Mouse (Mus musculus): ENCODE results near the gene Arfgef3. TPM values are rescaled to one million over a fixed set of nuclear protein-coding genes. Genes with fewer than 3 reads are reported as not detected.
A peak's percentile ranks its signal among the peaks of the same experiment; 100 is the strongest.

Gene Arfgef3
- 100 to 1,000 TPM; 104 to 105 TPM for total RNA-seq (2021)

DNA sequence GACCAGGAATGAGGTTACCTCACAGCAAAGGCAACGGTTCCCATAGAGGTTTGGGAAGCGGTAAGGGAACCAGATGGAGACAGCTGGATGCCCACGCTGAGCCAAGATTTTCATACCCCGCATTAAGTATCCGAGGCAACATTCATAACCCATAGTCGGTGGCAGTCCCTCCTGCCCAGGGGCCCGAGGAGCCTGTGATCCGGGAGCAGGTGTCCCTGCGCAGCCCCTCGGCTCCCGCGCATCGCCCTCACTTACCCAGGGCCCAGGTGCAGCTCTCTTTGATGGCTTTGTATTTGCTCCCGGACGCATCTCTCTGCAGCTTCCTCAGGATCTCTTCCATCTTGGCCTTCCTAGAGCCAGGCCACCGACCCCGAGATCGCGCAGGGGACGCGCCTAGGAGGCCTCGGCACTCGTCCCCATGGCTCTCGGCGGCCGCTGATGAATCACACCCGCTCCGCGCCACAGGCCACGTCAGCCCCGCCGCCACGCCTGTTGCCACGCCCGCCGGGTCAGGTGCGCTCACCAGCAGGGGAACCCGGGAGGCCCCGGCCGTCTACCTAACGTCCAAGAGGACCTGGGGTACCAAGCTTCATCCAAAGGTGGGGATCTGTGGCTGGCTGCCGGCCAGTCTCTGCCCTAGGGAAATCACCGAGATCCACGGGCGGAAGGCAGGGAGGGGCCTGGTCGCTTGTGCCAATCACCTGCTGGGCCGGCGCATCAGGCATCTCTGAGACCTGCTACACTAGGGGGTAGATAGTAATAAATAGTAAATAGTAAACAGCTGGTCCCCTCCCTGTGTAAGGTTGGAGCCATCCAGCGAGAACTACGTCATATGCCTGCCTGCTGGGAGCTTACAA is at the start of gene Arfgef3:
Gene Arfgef3 (minus strand): TSS at position 664 of the 857 bp plus-strand sequence.
- peak; percentile 85 to 90 for DNase-seq (ENCODE audit: low spot score in 2 of 2)
- intact Hi-C loops (cut with DNase I), result loop anchor here (2.0 to 5.0 kb wide), 2 partner anchors 117 to 141 kb away; no protein-coding TSS in a partner anchor

DNA sequence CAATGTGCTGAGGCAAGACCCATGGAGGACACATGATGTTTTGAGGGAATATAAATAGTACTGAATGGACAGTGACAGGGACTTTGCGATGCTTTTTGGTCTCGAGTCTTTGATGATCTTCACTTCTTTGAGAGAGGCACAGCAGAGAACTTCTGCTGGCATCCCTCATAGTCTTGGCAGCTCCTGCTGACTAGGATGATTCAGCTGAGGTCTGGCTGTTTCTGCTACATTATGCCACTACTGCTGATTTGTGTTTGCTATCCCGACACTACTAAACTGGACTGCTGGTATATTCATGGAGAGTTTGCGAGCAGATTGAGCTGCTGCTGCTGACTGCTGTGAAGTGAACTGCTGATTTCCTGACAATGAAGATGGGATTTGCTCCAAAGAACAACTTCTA is 46.3 kb upstream of the Arfgef3 start:
- intact Hi-C loops (cut with DNase I), result no loop called here
- DNase-seq (ENCODE audit: low spot score in 2 of 2), result peak in 1 of 2 experiments; percentile 68

DNA sequence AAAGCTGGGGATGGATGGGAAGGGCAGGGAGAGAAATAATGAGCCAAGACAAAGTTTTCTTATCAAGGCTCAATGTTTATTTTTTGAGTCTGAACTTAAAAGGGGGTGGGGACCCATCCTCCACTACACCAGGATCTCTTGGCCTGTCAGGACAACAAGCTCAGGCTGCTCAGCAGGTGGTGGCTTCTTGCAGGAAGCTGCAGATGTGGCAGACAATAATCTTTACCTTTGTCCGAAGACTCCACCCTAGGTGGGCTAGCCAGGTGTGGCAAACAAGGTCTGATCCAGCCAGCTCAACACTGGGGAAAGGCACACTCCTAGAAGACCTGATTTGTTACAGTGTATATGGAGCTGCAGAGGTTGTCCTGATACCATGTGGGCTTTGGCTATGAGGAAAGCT is 44.9 kb upstream of the Arfgef3 start:
- intact Hi-C loops (cut with DNase I), result no loop called here
- DNase-seq (ENCODE audit: low spot score in 2 of 2), result no peak

DNA sequence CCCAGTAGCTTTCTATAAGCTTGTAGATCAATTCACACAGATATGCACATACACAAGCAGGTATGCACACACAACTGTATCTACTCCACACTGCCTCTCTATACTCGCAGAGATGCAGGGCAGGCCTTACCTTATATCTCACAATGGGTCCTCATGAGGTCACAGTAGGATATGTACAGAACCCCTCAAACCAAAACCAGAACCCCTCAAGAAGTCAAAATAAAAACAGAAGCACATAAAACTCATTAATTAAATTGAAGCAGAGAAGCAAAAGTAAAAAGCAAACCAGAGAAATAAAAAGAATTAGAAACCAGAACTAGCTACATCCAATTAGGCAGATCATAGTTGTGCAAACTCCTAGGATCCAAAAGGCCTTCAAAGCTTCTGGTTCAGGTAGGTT is 42.9 kb upstream of the Arfgef3 start, which contains the start of gene Gm4922:
Gene Gm4922 (minus strand): TSS at position 101 of the 400 bp plus-strand sequence.
- no peak for DNase-seq (ENCODE audit: low spot score in 2 of 2)
- intact Hi-C loops (cut with DNase I), result no loop called here

DNA sequence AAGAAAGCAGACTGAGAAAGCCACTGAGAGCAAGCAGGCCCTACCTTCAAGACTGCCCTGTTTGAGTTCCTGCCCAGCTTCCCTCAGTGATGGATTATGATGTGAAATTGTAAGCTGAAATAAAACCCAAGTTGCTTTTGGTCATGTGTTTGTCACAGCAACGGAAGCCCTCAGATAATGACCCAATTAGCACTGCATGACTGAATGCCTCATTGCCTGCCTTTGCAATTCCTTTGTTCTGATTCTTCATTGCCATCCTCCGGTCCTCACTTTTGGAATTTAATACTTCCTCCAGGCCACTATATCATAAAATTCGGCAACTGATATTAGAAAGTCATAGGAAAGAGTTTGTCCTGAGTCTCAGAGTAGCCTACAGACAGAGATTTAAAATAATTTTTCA is 33.8 kb upstream of the Arfgef3 start:
- intact Hi-C loops (cut with DNase I), result no loop called here
- DNase-seq (ENCODE audit: low spot score in 2 of 2), result no peak

DNA sequence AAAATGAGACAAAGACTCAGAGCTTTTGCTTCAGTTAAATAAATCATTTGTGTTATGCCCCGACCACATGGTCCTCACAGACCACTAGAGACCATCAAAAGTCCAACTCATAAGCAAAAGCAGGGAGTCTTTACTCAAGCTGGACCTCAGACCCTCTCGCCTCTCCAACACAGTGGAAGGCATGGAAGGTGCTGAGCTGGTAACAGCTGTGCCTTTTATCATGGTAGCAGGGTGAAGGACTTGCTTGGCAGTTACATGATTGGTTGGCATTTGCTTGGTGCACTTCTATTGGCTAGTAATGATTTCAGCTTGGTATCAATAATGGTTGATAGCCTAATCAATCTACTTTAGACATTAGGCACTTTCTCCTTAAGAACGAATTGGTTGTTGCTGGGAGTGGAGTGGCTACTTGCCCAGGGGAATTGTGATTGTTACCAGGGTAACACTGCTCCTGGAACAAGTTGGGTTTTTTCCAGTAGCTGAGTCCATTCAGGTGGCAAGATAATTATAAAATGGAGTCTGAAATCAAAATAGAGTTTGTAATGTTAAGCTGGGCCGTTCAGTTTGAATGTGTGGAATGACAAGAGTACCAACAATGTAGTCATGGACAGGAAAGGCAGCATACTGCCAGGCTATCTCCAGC is 28.9 kb upstream of the Arfgef3 start:
- intact Hi-C loops (cut with DNase I), result no loop called here
- no peak for DNase-seq (ENCODE audit: low spot score in 2 of 2)

DNA sequence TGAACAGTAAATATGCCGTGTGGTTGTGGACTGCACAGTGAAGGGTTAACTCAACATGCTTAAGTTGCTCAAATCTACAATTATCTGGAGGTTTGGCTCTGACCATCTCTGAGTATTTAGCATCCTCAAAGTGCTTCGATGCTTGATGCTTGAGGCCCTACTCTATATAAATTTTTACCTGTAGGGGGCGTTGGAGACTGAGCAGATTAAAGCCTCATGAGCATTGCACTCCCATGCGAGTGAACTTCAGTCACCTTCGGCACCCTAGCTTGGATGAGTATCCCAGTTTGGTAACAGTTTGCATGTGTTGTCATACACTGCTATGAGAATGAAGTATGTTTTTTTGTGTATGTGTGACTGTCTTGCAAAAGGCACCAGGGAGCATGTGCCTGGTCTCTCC is 26.2 kb upstream of the Arfgef3 start:
- intact Hi-C loops (cut with DNase I), result loop anchor here (10.0 kb wide), 1 partner anchor 135 kb away; no protein-coding TSS in a partner anchor
- no peak for DNase-seq (ENCODE audit: low spot score in 2 of 2)

DNA sequence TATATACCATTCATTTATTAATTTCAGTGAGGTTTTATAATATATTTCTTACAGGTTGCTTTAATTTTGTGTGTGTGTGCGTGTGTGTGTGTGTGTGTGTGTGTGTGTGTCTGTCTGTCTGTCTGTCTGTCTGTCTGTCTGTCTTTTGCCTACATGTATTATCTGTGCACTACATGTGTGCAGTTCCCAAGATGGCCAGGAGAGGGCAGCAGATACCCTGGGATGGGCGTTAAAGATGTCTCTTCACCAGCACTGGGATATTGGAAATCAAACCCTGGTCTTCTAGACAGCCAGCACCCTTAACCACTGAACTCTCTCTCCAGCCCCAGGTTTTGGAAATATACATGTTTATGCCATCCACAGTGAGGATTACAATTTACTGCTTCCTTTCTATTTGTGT is 16.5 kb upstream of the Arfgef3 start:
- intact Hi-C loops (cut with DNase I), result loop anchor here (5.0 to 10.0 kb wide), 2 partner anchors 82 to 145 kb away; no protein-coding TSS in a partner anchor

DNA sequence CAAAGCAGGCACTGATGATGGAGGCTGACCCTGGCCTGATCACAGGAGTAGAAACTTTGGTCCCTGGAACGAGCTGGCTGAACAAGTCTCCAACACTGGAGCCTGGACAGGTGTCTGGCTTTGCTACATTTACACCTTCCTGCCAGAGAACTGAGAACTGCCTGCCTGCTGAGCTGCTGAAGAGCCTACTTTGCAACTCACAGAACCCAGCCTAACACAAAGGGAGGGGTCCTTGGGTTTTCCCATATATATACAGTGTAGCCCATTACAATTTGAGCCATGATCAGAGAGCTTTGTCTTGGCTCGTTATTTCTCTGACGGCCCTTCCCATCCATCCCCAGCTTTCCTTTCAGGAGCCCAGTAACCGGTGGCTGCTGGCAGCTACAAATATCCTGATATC is 6.3 kb upstream of the Arfgef3 start:
- no peak for DNase-seq (ENCODE audit: low spot score in 2 of 2)
- intact Hi-C loops (cut with DNase I), result no loop called here

More for the DNA sequence above, 16.5 kb upstream of the Arfgef3 start:
- DNase-seq (ENCODE audit: low spot score in 2 of 2), result no peak

DNA sequence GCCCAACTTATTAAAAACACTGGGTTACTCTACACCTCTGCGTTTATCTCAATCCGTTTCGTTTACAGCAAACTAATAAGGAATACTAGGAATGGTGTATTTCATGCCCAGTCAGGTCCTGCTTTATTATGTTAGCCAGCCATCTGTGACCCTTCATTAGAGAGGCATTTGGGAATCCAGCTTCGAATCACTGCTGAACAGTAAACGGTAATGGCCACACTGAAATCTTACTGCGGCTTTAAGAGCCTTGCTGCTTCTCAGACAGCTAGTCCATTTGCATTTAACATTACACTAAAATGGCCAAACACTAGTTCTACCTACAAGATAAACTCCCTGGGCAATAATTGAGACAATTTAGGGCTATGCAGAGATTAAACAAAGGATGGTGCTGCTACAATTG is 1.7 kb downstream of the Arfgef3 start:
- intact Hi-C loops (cut with DNase I), result loop anchor here (2.0 to 5.0 kb wide), 2 partner anchors 115 to 140 kb away; no protein-coding TSS in a partner anchor

DNA sequence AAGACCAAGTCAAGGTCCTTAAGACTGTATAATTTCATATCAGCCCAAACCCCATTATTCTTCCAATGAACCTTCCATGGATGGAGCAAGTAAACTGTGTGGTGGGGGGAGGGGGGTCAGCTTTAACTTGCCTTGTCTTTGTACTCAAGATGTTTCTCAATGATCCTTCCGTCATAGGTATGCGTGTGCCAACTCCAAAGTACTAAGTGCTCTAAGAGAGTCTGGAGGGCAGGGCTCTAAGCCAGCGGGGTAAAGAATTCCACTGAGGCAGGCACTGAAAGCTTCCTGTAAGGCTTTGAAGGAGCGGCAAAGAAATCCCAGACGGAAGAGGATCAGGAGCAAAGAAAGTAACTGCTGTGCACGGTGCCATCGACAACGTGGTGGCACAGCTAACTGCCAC is 2.7 kb downstream of the Arfgef3 start:
- intact Hi-C loops (cut with DNase I), result loop anchor here (5.0 kb wide), 1 partner anchor 139 kb away; no protein-coding TSS in a partner anchor
- DNase-seq (ENCODE audit: low spot score in 2 of 2), result no peak

More for the DNA sequence above, 1.7 kb downstream of the Arfgef3 start:
- DNase-seq (ENCODE audit: low spot score in 2 of 2), result peak in 1 of 2 experiments; percentile 30

DNA sequence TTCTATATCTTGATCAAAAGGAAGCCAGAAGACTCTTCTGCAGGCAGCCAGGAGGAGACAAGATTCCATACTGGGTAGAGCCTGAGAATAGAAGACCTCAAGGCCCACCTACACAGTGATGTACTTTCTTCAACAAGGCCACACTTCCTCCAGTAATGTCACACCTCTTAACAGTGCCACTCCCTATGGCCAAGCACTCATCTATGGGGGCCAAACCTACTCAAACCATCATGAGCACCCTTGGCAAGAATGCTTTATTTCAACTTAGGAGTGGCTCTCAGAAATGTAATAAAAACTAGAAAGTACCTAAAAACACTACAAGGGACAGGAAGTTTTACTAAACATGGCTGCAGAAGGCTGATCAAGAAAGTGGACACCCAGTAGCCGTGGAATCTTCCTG is 15.2 kb downstream of the Arfgef3 start:
- DNase-seq (ENCODE audit: low spot score in 2 of 2), result no peak
- intact Hi-C loops (cut with DNase I), result no loop called here

DNA sequence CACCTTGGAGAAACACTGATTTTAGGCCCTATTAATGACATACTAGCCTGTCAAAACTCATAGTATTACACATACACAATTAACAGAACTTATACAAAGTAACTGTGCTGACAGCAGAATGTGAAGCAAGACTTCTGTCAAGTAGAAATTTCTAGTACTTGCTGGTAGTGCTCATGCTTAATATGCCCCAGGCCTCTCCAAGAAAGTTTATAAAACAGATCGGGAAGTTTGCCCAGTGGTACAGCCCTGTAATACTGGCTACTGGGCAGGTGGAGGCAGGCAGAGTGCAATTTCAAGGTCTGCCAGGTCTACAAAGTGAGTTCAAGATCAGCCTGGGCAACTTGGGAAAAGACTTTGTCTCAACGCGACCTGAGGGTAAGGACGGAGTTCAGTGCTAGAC is 32.3 kb downstream of the Arfgef3 start:
- intact Hi-C loops (cut with DNase I), result no loop called here
- no peak for DNase-seq (ENCODE audit: low spot score in 2 of 2)

DNA sequence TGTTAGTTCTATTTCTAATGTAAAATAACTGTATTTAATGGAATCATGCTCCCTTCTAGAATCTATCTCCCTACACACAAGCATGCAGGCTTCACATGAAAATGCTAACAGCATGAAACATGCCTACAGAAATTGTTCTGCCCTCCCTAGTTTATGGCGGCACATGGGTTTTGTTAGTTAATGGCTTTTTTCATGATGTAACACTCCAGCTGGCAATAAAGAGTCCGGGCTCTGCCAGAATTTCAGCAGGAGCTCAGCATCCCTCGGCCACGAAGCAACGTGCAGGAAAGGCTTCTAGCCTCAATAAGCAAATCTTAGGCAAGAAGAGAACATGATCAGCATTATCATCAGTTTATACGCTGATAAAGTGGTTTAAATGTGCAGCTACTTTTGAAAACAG is 32.8 kb downstream of the Arfgef3 start:
- intact Hi-C loops (cut with DNase I), result no loop called here
- DNase-seq (ENCODE audit: low spot score in 2 of 2), result peak in 1 of 2 experiments; percentile 66

DNA sequence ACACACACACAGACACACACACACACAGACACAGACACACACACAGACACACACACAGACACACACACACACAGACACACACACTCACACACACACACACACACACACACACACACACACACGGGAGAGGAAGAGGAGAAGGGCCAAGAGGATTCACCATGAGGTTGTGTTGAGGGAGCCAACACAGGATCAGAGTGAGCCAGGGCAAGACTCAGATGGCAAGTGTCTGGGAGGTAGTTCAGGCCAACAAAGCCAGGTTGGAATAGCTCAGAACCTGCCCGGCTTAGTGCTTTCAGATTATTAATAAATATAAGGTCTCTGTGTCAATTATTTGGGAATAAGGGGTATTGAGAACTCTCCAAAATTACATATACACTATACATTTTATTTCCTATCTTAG is 33.9 kb downstream of the Arfgef3 start:
- intact Hi-C loops (cut with DNase I), result loop anchor here (5.0 kb wide), 2 partner anchors 63 to 83 kb away; no protein-coding TSS in a partner anchor
- DNase-seq (ENCODE audit: low spot score in 2 of 2), result no peak

DNA sequence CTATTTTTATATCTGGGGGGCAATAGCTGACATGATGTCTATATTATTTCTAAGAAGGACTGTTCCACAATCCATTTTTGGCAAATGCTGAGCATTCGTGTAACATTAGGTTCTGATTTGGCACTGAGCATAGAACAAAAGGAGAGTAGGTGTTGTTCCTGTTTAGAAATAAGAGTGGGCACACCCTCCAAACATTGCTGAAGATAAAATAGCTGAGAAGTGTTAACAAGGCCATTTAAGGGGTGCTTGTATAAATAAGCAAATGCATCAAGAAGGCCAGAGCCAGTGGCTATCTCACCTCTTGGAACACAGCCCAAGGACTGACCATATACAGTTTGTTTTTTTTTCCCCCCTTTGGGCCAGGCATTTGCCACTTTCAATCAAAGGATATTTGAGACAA is 35.1 kb downstream of the Arfgef3 start:
- peak in 1 of 2 experiments; percentile 54 for DNase-seq (ENCODE audit: low spot score in 2 of 2)
- intact Hi-C loops (cut with DNase I), result loop anchor here (5.0 kb wide), 2 partner anchors 61 to 81 kb away; no protein-coding TSS in a partner anchor

DNA sequence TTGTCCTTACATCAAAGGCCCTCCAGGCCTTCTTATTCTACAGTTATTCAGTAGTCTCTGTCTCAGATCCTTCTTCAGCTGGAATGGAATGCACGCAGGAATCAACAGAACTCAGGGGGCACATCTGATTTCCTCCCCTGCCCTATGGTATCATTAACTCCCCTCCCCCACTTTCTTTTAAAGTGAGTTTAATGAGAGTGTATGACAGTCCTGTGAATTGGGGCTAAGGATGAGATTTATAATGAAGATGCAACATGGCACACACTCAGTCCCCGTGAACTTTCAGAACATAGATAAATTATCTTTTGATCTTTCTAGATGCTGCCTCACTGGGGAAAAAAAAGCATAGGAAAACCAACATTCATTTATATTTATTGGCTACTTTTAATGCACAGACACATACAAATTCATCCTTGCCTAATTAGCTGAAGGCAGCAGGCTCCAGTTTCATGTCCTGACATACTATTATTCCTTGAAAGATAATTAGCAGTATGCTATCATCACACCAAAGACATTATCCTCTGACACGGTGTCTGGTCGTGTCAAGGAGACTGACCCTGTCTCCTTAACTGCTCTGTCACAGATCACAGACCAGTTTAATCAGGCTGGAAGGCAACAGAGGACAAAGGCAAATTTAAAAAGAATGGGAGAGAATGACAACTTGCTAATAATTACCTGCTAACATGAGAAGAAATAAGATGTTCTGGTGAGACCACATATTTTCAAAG is 39.2 kb downstream of the Arfgef3 start:
- intact Hi-C loops (cut with DNase I), result loop anchor here (5.0 kb wide), 2 partner anchors 57 to 77 kb away; no protein-coding TSS in a partner anchor
- no peak for DNase-seq (ENCODE audit: low spot score in 2 of 2)

DNA sequence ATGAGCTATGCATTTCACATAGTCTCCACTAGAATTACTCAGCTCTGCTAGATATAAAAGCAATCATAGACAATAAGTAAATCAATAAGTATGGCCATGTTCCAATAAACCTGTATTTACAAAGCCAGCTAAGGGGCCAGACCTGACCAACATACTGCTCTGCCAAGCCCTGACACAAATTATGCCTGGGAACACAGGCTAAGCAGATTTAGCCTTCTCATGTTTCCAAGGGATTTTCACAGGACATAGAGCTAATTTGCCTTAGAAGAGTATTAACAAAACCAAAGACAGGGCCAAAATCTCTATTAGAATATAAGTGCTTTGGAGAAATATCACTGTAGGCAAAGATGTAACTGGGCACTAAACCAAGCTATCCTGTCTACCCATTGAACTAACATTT is 42.2 kb downstream of the Arfgef3 start:
- intact Hi-C loops (cut with DNase I), result no loop called here
- no peak for DNase-seq (ENCODE audit: low spot score in 2 of 2)

DNA sequence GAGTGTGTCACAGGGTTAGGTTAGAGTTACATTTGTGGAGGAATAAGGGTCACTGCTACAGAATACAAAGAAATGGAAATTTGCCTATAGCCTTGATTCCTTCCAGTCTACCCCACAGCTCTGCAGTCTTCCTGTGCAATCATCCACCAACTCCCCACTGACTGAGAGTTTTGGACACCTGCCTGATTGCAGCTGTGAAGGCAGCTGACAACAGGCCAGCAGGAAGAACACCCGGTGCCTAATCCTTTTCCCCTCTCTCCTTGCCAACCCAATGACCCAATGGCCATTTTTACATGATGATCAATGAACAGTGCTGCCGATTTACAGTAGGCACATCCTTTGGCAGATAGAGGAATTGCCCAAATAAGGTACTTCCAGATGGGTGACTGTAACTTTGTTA is 43.6 kb downstream of the Arfgef3 start:
- intact Hi-C loops (cut with DNase I), result no loop called here
- DNase-seq (ENCODE audit: low spot score in 2 of 2), result peak in 1 of 2 experiments; percentile 30

DNA sequence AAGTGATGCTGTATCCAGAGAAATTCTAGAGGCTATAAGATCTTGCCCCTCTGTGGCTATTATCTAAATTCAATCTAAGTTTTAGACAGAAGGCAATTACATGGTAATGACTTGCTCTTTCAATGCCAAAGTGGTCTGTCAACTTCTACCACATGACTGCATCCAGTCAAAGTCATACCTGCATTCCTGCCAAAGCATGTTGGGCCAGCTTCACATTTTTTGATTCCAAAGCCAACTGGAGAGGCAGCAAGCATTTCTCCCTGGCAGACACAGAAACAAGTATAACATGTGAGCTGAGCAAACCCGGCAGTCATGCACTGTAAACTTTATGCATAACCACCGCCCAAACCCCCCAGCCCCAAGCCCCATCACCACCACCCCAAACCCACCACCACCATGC is 44.6 kb downstream of the Arfgef3 start:
- no peak for DNase-seq (ENCODE audit: low spot score in 2 of 2)
- intact Hi-C loops (cut with DNase I), result no loop called here
